Mouse (Mus musculus) adrenal gland, postnatal 25 days (tissue): Measurements from ENCODE around the gene Ifna12. TPM values are rescaled to one million over a fixed set of nuclear protein-coding genes. Genes with fewer than 3 reads are reported as not detected.
"Not testable (repeated sequence)": the region's sequence is repeated elsewhere in the genome, so short reads cannot be mapped to it uniquely, and the experiment has no call there.

Source experiments
- DNase-seq: peaks from one replicate; pipeline ENCODE4 v3.0.0; 2021; ENCODE audit warnings: mixed read lengths
- long read RNA-seq: library from polyadenylated mRNA; stranded (forward); transcript quantifications from one replicate; pipeline ENCODE4 v2.0.0, GENCODE M21; 2021
- total RNA-seq: library from RNA; stranded (reverse); gene quantifications from 2 replicates; pipeline ENCODE4 v1.2.3, GENCODE M21; 2021

Gene Ifna12
- total RNA-seq, result not detected in 2 replicates
- long read RNA-seq, result 0 reads

DNA sequence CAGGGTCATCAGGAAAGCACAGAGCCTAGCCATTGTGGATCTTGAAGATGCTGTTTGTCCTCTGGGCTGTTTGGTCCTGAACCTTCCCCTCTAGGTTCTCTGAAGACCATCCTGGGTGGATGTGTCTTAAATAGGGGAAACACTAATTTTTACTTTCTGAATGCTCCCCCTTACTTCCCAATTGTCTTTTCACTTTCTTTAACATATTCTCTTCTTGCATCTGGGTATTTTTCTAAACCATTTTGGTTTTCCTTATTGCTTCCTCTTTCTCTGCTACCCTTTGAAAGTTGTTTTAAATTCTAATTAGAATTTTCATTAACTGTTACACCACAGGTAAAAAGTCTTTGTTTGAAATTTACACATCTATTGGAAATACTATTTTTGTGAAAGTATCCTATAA is at the start of gene Ifna12:
Gene Ifna12 (minus strand): TSS at position 101 of the 400 bp plus-strand sequence.
- DNase-seq, result no peak

DNA sequence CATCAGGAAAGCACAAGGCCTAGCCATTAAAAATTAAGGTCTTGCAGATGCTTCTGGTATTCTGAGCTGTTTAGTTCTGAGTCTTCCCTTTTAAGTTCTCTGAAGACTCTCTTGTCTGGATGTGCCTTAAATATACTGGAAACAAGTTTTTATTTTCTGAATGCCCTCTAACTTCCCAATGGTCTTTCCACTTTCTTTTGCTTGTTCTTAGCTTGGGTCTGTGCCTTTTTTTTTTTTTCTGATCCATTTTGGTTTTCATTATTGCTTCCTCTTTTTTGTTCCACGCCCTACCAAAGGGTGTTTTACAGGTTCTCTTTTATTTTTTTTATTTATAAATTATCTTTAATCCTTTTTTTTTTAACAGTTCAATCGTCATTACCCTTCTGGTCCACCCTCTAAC is 41.2 kb upstream of the Ifna12 start, which contains the start of gene Ifna13:
Gene Ifna13 (minus strand): TSS at position 101 of the 400 bp plus-strand sequence.
- no peak for DNase-seq

DNA sequence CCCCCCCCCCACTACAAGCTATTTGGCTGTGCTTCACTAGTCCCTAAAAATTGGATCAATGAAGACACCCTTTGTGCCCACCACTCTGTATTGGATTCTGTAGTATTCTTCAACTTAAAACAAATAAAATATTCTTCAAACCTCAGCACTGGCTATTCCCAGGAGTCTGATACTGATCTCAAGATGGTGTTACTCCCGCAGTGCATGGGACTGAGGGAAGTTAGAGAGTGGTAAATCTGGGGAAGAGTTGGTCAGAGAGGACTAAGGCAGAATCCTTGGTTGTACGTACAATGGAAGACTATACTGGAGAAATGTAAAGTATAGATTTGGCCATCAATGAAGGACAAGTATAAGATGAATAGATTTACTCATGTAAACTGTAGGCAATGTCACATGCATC is 39.4 kb upstream of the Ifna12 start:
- no peak for DNase-seq

- DNase-seq, result peak; percentile 91
These were observed 38.1 kb upstream of the Ifna12 start for GRCm38 (mm10) chr4:88641077-88641831.

DNA sequence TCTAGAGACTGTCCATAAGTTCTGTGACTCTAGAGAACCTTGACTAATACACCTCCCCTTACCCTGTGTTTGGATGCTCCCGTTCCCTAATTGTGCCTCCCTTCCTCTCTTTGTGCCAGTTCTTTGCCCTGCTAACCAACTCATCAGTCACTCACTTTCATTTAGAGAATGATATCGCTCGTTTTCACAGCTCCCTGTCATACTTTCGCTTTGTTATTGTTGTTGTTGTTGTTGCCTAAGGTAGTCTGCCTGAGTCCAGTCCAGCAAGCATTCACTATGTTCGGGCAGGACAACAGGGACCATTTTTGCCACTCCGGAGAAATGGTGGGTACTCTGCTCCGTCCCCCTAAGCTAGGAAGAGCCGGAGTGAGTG is 37.5 kb upstream of the Ifna12 start:
- DNase-seq, result no peak

GRCm38 (mm10) chr4:88634311-88634710 is 31.1 kb upstream of the Ifna12 start, which contains the start of gene C87499:
Gene C87499, minus strand, starts transcription at chr4:88634411.
- no peak for DNase-seq

DNA sequence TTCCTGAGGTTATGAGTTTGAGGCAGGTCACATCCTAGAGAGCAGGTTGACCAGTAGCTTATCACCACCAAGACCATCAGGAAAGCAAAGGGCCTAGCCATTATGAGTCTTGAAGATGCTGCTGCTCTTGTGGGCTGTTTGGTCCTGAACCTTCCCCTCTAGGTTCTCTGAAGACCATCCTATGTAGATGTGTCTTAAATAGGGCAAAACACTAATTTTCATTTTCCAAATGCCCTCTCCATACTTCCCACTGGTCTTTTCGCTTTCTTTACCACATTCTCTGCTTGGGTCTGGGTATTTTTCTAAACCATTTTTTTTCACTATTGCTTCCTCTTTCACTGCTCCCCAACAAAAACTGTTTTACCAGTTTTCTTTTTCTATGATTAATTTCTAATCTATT is 10.9 kb downstream of the Ifna12 start, which contains the start of gene Ifna9:
Gene Ifna9 (minus strand): TSS at position 101 of the 400 bp plus-strand sequence.
- DNase-seq, result no peak

GRCm38 (mm10) chr4:88571698-88572097 is 31.5 kb downstream of the Ifna12 start, which contains the start of gene Ifna14:
Gene Ifna14, minus strand, starts transcription at chr4:88571798.
- DNase-seq, result no peak

DNA sequence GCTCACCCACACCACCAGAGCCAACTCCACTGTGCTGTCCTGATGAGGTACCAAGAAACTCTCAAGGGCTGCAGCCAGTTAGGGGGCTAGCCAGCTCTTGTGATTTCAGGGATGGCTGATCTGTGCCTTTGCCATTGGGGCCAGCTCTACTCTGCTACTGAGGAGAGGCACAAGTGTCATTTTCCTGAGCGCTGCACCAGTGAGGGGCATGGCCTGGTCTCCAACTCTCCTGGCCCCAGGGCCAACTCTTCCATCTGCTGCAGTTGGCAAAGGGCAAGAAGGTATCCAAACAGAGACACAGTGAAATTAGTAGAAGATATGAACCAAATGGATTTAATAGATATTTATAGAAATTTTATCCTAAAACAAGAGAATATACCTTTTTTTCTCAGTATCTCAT is 41.4 kb downstream of the Ifna12 start:
- no peak for DNase-seq

DNA sequence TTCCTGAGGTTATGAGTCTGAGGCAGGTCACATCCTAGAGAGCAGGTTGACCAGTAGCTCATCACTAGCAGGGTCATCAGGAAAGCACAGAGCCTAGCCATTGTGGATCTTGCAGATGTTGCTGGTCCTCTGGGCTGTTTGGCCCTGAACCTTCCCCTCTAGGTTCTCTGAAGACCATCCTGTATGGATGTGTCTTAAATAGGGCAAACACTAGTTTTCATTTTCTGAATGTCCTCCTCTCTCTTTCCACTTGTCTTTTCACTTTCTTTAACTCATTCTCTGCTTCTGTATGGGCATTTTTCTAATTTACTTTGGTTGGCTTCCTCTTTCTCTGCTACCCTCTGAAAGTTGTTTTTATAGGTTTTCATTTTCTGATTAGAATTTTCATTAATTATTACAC is 45.0 kb downstream of the Ifna12 start, which contains the start of gene Ifna15:
Gene Ifna15 (minus strand): TSS at position 101 of the 400 bp plus-strand sequence.
- DNase-seq, result not testable (repeated sequence)

Other genes with a start within 250 kb of the Ifna12 start
- gene Hacd4, start 164.4 kb downstream of the Ifna12 start, total RNA-seq, result 3.9 and 4.9 TPM in 2 replicates
- not detected in 2 replicates for gene Ifnb1, start 80.6 kb downstream of the Ifna12 start, total RNA-seq
- not detected in 2 replicates for gene Ifna15, start 45.1 kb downstream of the Ifna12 start, total RNA-seq
- gene Ifna14, start 31.6 kb downstream of the Ifna12 start, total RNA-seq, result not detected in 2 replicates
- gene Ifna9, start 11.0 kb downstream of the Ifna12 start, total RNA-seq, result not detected in 2 replicates
- not detected in 2 replicates for gene C87499, start 31.0 kb upstream of the Ifna12 start, total RNA-seq
- gene Ifna13, start 41.1 kb upstream of the Ifna12 start, total RNA-seq, result not detected in 2 replicates
- gene Ifna16, start 73.5 kb upstream of the Ifna12 start, total RNA-seq, result not detected in 2 replicates
- gene Ifna2, start 80.5 kb upstream of the Ifna12 start, total RNA-seq, result not detected in 2 replicates
- not detected in 2 replicates for gene Ifnab, start 88.0 kb upstream of the Ifna12 start, total RNA-seq
- gene Gm26566, start 118.4 kb upstream of the Ifna12 start, total RNA-seq, result 0.73 and 0.95 TPM in 2 replicates
- 83.9 and 94.1 TPM in 2 replicates for gene Klhl9, start 119.1 kb upstream of the Ifna12 start, total RNA-seq
- gene Gm13271, start 151.5 kb upstream of the Ifna12 start, total RNA-seq, result not detected in 2 replicates
- not detected in 2 replicates for gene Gm13283, start 156.7 kb upstream of the Ifna12 start, total RNA-seq
- gene Gm13290, start 170.5 kb upstream of the Ifna12 start, total RNA-seq, result not detected in 2 replicates
- not detected in 2 replicates for gene Gm13289, start 173.5 kb upstream of the Ifna12 start, total RNA-seq
- not detected in 2 replicates for gene Gm13272, start 176.5 kb upstream of the Ifna12 start, total RNA-seq
- gene Ifnz, start 178.8 kb upstream of the Ifna12 start, total RNA-seq, result not detected in 2 replicates
- not detected in 2 replicates for gene Gm13276, start 182.3 kb upstream of the Ifna12 start, total RNA-seq
- gene Gm13277, start 185.3 kb upstream of the Ifna12 start, total RNA-seq, result not detected in 2 replicates
- not detected in 2 replicates for gene Gm13278, start 188.2 kb upstream of the Ifna12 start, total RNA-seq
- gene Gm13275, start 191.1 kb upstream of the Ifna12 start, total RNA-seq, result not detected in 2 replicates
- gene Gm13279, start 194.0 kb upstream of the Ifna12 start, total RNA-seq, result not detected in 2 replicates
- 0.36 TPM in 1 of 2 replicates, not detected in the other for gene Gm13285, start 196.3 kb upstream of the Ifna12 start, total RNA-seq
- gene Gm13287, start 199.9 kb upstream of the Ifna12 start, total RNA-seq, result not detected in 2 replicates
- gene Gm13288, start 202.2 kb upstream of the Ifna12 start, total RNA-seq, result not detected in 2 replicates
- gene Ifna7, start 212.9 kb upstream of the Ifna12 start, total RNA-seq, result not detected in 2 replicates
- not detected in 2 replicates for gene Ifna11, start 216.6 kb upstream of the Ifna12 start, total RNA-seq
- not detected in 2 replicates for gene Ifna6, start 224.0 kb upstream of the Ifna12 start, total RNA-seq
- gene Ifna5, start 232.1 kb upstream of the Ifna12 start, total RNA-seq, result not detected in 2 replicates
- not detected in 2 replicates for gene Ifna4, start 238.5 kb upstream of the Ifna12 start, total RNA-seq
- gene Ifna1, start 246.7 kb upstream of the Ifna12 start, total RNA-seq, result not detected in 2 replicates